Mouse (Mus musculus) midbrain, embryonic 16.5 days (tissue): ENCODE results near the gene Atp6v0d1. TPM values are rescaled to one million over a fixed set of nuclear protein-coding genes. Genes with fewer than 3 reads are reported as not detected.

Source experiments
- ATAC-seq: fragments of 200-750 bp; cut with Nextera tagmentation; 2 replicates; pipeline ENCODE4 v1.8.0; 2017; ENCODE audit warnings: moderate TSS enrichment
- H3K27ac ChIP-seq: fragments of 300-500 bp; sonication (generic); 2 replicates; pipeline ENCODE4 v1.5.1; 2014; ENCODE audit warnings: mild to moderate bottlenecking, low read length, mixed read lengths
- H3K27me3 ChIP-seq: fragments of 300-500 bp; sonication (generic); 2 replicates; pipeline ENCODE4 v1.6.1; 2014; ENCODE audit warnings: low read depth, low read length, mixed read lengths; ENCODE audit not compliant: control insufficient read depth, insufficient read depth
- H3K36me3 ChIP-seq: fragments of 300-500 bp; sonication (generic); 2 replicates; pipeline ENCODE4 v1.6.1; 2014; ENCODE audit warnings: mild to moderate bottlenecking, low read length, moderate library complexity, mixed read lengths; ENCODE audit not compliant: control insufficient read depth, insufficient read depth
- H3K4me1 ChIP-seq: fragments of 300-500 bp; sonication (generic); 2 replicates; pipeline ENCODE4 v1.6.1; 2014; ENCODE audit warnings: mild to moderate bottlenecking, low read length, mixed read lengths; ENCODE audit not compliant: control insufficient read depth, insufficient read depth
- H3K4me2 ChIP-seq: fragments of 300-500 bp; sonication (generic); 2 replicates; pipeline ENCODE4 v1.6.1; 2014; ENCODE audit warnings: mild to moderate bottlenecking, low read length, mixed read lengths
- H3K4me3 ChIP-seq: fragments of 300-500 bp; sonication (generic); 2 replicates; pipeline ENCODE4 v1.5.1; 2014; ENCODE audit warnings: low read depth, mild to moderate bottlenecking, low read length, moderate library complexity, mixed read lengths
- H3K9ac ChIP-seq: fragments of 300-500 bp; sonication (generic); 2 replicates; pipeline ENCODE4 v1.6.1; 2014; ENCODE audit warnings: low read depth, low read length, mixed read lengths
- H3K9me3 ChIP-seq: fragments of 300-500 bp; sonication (generic); replicated peaks from 2 replicates; pipeline ENCODE4 v1.6.1; 2014; ENCODE audit warnings: mild to moderate bottlenecking, low read length, mixed read lengths; ENCODE audit not compliant: control insufficient read depth, poor library complexity, severe bottlenecking
- WGBS: fragments of 180-500 bp; shearing (Covaris S2); extraction: QIAGEN DNeasy Blood & Tissue Kit; methylation state at CpG from one replicate; pipeline ENCODE4 v1.1.7; 2014; 5-methylcytosine and 5-hydroxymethylcytosine counted together
- polyA plus RNA-seq: library from polyadenylated mRNA; unstranded; fragments of >200 nt; fragmentation: Nextera tagmentation; extraction: Ambion mirVana; gene quantifications from 2 replicates; pipeline ENCODE4 v1.2.1, GENCODE M21; 2015

Gene Atp6v0d1
- polyA plus RNA-seq, 1 experiment from 2014 or later, result 244 TPM

DNA sequence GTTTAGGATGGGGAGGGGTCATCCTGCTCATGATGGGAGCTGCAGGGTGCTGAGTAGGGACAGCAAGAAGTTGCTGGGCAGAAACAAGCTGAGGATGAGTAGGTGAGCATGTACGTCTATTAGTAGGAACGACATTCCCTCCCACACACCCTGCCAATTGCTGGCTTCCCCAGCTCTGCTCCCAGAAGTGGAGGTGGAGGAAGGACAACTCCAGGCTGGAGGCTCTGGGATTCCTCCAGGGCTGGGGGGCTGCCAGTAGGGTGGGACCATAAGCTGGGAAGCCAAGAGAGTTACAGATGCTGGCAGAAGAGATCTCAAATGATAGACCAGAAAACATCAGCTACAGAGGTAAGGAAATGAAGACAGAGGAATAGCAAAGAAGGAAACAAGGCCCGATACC is 29.3 kb downstream of the Atp6v0d1 start:
- no peaks in the 10 kb centered on the region for H3K4me1 ChIP-seq
- H3K9ac ChIP-seq, result no peak overlapping the region
- no peak for ATAC-seq
- no peak overlapping the region for H3K27ac ChIP-seq
- no peak overlapping the region for H3K4me3 ChIP-seq
- H3K9me3 ChIP-seq, result no peaks in the 10 kb centered on the region
- WGBS, result 92% methylated on average over 3 of the region's 3 CpGs
- H3K36me3 ChIP-seq, result peaks cover 22% of the 10 kb centered on the region
- no peak overlapping the region for H3K4me2 ChIP-seq
- no peaks in the 10 kb centered on the region for H3K27me3 ChIP-seq

DNA sequence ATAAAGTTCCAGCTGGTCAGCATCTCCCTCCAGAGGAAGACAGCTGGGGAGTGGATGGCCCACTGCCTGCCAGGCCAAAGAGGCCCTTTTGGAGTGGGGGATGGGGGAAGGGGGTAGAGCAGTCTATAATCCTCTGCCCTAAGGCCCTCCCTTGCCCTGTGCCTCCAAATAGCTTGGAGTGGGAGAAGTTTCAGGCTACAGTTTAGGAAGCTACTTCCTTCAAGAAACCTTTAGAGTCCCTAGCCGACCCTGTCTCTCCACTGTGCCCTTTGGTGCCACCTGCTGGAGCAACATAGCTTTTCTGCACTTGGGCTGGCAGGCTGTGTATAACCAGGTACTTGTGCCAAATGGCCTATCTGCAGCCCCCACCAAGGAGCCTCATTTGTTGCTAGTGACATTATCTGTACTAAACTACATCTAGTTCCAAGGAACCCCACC is 31.9 kb downstream of the Atp6v0d1 start:
- Histone ChIP-seq H3K9me3 (no peaks in the 10 kb centered on the region), H3K36me3 (peaks cover 20% of the 10 kb centered on the region), H3K9ac (no peak overlapping the region), H3K27me3 (no peaks in the 10 kb centered on the region), H3K4me3 (no peak overlapping the region), H3K4me1 (no peaks in the 10 kb centered on the region), H3K27ac (no peak overlapping the region), H3K4me2 (no peak overlapping the region)
- WGBS, result 0% methylated on average over 1 of the region's 1 CpGs
- ATAC-seq, result no peak

DNA sequence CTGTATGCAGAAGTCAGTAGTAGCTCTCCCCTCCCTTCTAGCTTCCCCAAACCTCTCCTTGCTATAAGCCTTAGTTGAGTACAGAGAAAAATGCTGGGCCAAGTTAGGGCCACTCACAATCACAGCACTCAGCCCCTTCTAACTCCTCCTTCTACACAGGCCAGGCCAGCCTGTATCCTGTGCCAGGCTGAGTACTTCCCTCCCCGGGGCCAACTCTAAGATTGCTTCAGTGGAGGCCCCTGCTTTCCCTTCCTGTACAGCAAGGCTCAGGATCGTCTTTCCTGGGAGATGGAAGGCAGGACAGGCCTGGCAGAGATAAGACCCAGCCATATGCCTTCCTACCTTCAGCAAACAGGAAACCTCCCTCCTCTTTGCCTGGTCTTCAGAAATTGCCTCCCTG is 32.4 kb downstream of the Atp6v0d1 start:
- H3K36me3 ChIP-seq, result peaks cover 16% of the 10 kb centered on the region
- no peaks in the 10 kb centered on the region for H3K4me1 ChIP-seq
- H3K4me2 ChIP-seq, result no peak overlapping the region
- no peak overlapping the region for H3K9ac ChIP-seq
- H3K27me3 ChIP-seq, result no peaks in the 10 kb centered on the region
- H3K4me3 ChIP-seq, result no peak overlapping the region
- ATAC-seq, result no peak
- H3K27ac ChIP-seq, result no peak overlapping the region
- WGBS, result 42% methylated on average over 2 of the region's 2 CpGs
- H3K9me3 ChIP-seq, result no peaks in the 10 kb centered on the region

DNA sequence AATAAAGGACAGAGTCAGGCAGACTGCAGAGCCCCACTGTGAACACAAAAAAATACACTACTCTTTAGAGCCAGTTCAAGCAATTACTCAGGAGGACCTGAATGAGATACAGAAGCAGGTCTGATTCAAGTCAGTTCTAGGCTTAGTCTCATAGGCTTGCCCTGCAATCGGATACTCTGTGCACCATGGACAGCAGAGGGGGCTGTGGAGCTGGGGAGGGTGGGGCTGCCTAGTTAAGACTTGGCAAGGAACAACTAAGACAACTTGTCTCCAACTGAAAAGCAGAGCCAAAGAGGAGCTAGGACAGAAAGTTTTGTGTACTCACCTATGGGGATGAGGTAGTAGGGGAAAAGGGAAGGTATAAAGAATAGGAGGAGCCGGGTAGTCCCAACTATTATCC is 34.1 kb downstream of the Atp6v0d1 start:
- ATAC-seq, result no peak
- Histone ChIP-seq H3K4me2 (no peak overlapping the region), H3K27me3 (no peaks in the 10 kb centered on the region), H3K9ac (no peak overlapping the region), H3K27ac (no peak overlapping the region), H3K9me3 (no peaks in the 10 kb centered on the region), H3K36me3 (peaks cover 9% of the 10 kb centered on the region), H3K4me1 (no peaks in the 10 kb centered on the region), H3K4me3 (no peak overlapping the region)
- 67% methylated on average over 2 of the region's 2 CpGs for WGBS

DNA sequence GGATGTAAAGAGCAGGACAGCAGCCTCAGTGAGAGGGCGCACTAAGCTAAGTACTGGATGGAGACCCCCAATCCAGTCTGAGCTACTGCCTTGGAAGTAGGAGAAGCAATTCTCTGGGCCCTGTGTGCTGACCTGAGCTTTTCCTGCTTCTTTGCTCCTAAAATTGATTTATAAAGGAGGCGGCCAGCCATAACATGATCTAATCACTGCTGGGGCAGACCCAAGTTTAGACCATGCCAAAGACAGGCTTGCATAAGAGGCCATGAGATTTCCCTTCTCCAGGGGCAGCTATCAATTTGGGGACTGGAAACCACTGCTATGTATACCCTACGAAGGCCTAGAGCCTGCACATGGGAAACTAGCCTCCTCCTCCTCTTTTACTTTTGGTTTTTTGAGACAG is 36.6 kb downstream of the Atp6v0d1 start:
- no peak overlapping the region for H3K4me3 ChIP-seq
- H3K36me3 ChIP-seq, result peaks cover 15% of the 10 kb centered on the region
- no peak overlapping the region for H3K4me2 ChIP-seq
- no peak overlapping the region for H3K9ac ChIP-seq
- H3K9me3 ChIP-seq, result no peaks in the 10 kb centered on the region
- no peaks in the 10 kb centered on the region for H3K27me3 ChIP-seq
- H3K27ac ChIP-seq, result no peak overlapping the region
- 91% methylated on average over 3 of the region's 3 CpGs for WGBS
- no peak for ATAC-seq
- H3K4me1 ChIP-seq, result no peaks in the 10 kb centered on the region

DNA sequence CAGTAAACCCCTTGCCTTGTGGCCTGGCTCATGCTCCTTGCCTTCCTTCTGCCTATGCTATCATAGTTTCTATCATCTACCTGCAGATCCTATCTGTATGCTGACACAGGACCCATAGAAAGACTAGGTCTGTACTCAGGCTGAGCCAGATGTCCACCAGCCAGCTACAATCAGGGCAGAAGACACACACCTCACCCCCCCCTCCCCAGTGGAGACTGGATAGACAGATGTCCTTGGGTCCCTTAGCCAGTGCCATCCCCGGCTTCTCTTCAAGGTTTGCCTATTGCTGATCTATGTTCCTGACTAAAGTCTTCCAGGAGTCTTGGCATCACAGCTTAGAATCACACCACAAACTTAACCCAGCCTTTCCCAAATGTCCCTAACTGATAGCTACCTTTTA is 37.6 kb downstream of the Atp6v0d1 start:
- no peak overlapping the region for H3K27ac ChIP-seq
- H3K27me3 ChIP-seq, result no peaks in the 10 kb centered on the region
- H3K4me3 ChIP-seq, result no peak overlapping the region
- peaks cover 15% of the 10 kb centered on the region for H3K36me3 ChIP-seq
- no peak overlapping the region for H3K4me2 ChIP-seq
- 85% methylated on average over 1 of the region's 1 CpGs for WGBS
- no peak for ATAC-seq
- H3K9me3 ChIP-seq, result no peaks in the 10 kb centered on the region
- no peaks in the 10 kb centered on the region for H3K4me1 ChIP-seq
- H3K9ac ChIP-seq, result no peak overlapping the region

DNA sequence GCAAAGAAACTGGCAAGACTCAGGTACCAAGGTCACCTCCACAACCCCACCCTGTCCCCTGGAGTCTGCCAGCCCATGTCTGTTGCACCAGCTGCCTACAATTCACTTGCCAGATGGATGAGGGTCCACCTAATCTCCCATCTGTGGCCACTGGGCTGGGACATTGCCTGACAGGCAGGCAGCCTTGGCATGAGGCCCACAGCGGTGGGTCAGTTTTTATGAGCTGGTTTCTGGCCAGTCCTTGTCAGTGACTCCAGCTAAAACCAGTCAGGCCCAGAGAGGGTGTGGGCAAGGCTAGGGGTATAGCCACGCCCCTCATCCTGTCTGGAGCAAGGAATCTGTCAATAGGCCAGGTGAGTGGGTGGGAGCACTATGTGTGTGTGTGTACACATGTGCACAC is 38.7 kb downstream of the Atp6v0d1 start:
- WGBS, result 91% methylated on average over 2 of the region's 2 CpGs
- no peaks in the 10 kb centered on the region for H3K4me1 ChIP-seq
- no peaks in the 10 kb centered on the region for H3K9me3 ChIP-seq
- no peak overlapping the region for H3K4me3 ChIP-seq
- H3K9ac ChIP-seq, result no peak overlapping the region
- H3K27ac ChIP-seq, result no peak overlapping the region
- no peaks in the 10 kb centered on the region for H3K27me3 ChIP-seq
- peaks cover 21% of the 10 kb centered on the region for H3K36me3 ChIP-seq
- H3K4me2 ChIP-seq, result no peak overlapping the region
- no peak for ATAC-seq

DNA sequence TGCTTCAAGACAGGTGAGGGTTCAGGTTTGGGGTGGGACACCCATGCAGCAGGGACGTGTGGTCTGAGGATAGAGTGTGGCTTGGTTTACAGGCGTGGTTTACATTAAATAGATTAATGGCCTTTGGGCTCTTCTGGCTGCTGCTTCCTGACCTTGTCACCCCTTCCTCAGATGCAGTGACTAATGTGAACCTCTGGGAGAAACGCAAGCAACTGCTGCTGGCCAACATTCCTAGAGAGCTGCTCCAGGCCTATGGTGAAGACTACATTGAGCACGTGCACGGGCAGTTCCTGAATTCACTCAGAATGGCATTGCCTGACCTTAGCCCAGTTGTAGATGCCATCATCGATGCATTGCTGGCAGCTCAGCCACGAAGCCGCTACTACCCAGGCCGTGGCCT is 43.0 kb downstream of the Atp6v0d1 start:
- Histone ChIP-seq H3K36me3 (peaks cover 20% of the 10 kb centered on the region), H3K9me3 (no peaks in the 10 kb centered on the region), H3K4me1 (peaks cover 27% of the 10 kb centered on the region), H3K9ac (no peak overlapping the region), H3K27ac (no peak overlapping the region), H3K4me3 (no peak overlapping the region), H3K4me2 (no peak overlapping the region), H3K27me3 (no peaks in the 10 kb centered on the region; the same call in 1 of the 2 replicates)
- no peak for ATAC-seq
- 90% methylated on average over 9 of the region's 9 CpGs for WGBS

DNA sequence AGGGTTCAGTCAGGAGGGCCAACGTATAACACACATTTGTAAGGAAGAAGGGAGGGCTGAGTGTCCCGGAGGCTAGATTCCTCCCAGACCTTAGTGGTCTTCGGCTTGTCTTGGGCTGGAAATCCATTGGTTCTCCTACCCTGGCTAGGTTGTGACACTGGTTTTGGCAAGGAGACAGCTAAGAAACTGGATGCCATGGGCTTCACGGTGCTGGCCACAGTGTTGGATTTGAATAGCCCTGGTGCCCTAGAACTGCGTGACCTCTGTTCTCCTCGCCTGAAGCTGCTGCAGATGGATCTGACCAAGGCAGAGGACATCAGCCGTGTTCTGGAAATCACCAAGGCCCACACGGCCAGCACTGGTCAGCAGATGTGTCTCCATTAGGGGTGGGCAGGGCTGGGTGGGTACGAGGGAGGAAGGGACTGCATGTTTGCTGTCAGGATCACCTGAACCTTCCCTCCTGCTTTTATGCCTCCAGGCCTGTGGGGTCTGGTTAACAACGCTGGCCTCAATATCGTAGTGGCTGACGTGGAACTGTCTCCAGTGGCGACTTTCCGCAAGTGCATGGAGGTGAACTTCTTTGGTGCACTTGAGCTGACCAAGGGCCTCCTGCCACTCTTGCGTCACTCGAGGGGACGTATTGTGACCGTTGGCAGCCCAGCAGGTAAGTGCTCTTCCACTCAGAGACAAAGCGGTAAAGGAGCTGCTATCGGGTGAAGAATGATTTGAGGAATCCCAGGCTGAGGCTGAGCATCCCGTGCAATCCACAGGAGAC is 43.7 kb downstream of the Atp6v0d1 start:
- H3K36me3 ChIP-seq, result peaks cover 17% of the 10 kb centered on the region
- WGBS, result 83% methylated on average over 21 of the region's 21 CpGs
- H3K27me3 ChIP-seq, result no peaks in the 10 kb centered on the region; the same call in 1 of the 2 replicates
- H3K4me3 ChIP-seq, result no peak overlapping the region
- no peaks in the 10 kb centered on the region for H3K9me3 ChIP-seq
- H3K27ac ChIP-seq, result no peak overlapping the region
- no peak overlapping the region for H3K9ac ChIP-seq
- H3K4me2 ChIP-seq, result no peak overlapping the region
- peaks cover 28% of the 10 kb centered on the region for H3K4me1 ChIP-seq
- no peak for ATAC-seq
